Mouse (Mus musculus) embryonic facial prominence, embryonic 12.5 days (tissue): ENCODE measurements around the gene Mypop. TPM values are rescaled to one million over a fixed set of nuclear protein-coding genes. Genes with fewer than 3 reads are reported as not detected.
A peak's percentile ranks its signal among the peaks of the same experiment; 100 is the strongest.

Experiments
- ATAC-seq: fragments of 200-750 bp; cut with Nextera tagmentation; 2 replicates; pipeline ENCODE4 v1.8.0; 2017; ENCODE audit not compliant: insufficient number of reproducible peaks, insufficient read depth, low FRiP score, low TSS enrichment
- H3K27ac ChIP-seq: fragments of 300-500 bp; sonication (generic); 2 replicates; pipeline ENCODE4 v1.5.1; 2016; ENCODE audit warnings: mild to moderate bottlenecking
- H3K27me3 ChIP-seq: fragments of 300-500 bp; sonication (generic); 2 replicates; pipeline ENCODE4 v1.6.1; 2016; ENCODE audit warnings: mild to moderate bottlenecking, moderate library complexity
- H3K36me3 ChIP-seq: fragments of 300-500 bp; sonication (generic); 2 replicates; pipeline ENCODE4 v1.6.1; 2016; ENCODE audit warnings: mild to moderate bottlenecking
- H3K4me1 ChIP-seq: fragments of 300-500 bp; sonication (generic); 2 replicates; pipeline ENCODE4 v1.6.1; 2016
- H3K4me2 ChIP-seq: fragments of 300-500 bp; sonication (generic); replicated peaks from 2 replicates; pipeline ENCODE4 v1.6.1; 2016; ENCODE audit warnings: mild to moderate bottlenecking, moderate library complexity
- H3K4me3 ChIP-seq: fragments of 300-500 bp; sonication (generic); 2 replicates; pipeline ENCODE4 v1.5.1; 2016; ENCODE audit warnings: mild to moderate bottlenecking
- H3K9ac ChIP-seq: fragments of 300-500 bp; sonication (generic); 2 replicates; pipeline ENCODE4 v1.6.1; 2016; ENCODE audit warnings: mild to moderate bottlenecking, moderate library complexity
- H3K9me3 ChIP-seq: fragments of 300-500 bp; sonication (generic); 2 replicates; pipeline ENCODE4 v1.6.1; 2016; ENCODE audit warnings: mild to moderate bottlenecking, moderate library complexity
- WGBS: fragments of 180-500 bp; shearing (Covaris S2); methylation state at CpG from one replicate; pipeline ENCODE4 v1.1.7; 2016; 5-methylcytosine and 5-hydroxymethylcytosine counted together
- polyA plus RNA-seq: library from polyadenylated mRNA; unstranded; fragments of >200 nt; fragmentation: Nextera tagmentation; extraction: Ambion mirVana; gene quantifications from 2 replicates; pipeline ENCODE4 v1.2.1, GENCODE M21; 2016

Gene Mypop
- polyA plus RNA-seq, 1 experiment from 2014 or later: 7.7 TPM

DNA sequence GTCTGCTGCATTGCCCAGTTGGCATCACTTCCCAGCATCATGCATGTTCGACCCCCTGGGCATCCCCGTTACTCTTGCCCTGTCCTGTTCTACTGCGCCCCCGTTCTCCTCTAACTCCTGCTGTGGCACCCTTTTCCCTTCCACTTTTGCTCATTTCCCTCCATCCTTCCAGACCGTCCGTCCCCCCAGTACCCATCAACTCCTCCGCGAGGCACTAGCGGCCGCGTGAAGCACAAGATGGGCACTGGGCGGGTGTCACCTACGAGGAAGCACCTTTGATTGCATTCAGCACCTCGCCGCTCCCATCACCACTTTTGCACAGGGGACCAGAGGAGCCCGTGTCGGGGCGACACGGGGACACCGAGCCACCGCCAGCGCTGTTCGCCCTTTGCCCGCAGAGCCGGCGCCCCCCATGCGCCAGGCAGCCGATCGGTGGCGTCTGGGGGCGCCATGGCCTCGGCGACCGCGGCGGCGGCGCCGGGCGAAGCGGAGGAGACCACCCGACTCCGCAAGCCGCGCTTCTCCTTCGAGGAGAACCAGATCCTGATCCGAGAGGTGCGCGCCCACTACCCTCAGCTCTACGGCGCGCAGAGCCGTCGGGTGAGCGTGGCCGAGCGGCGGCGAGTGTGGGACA lies 732 bp downstream of the Mypop start:
- 0 out of 2 replicates have a peak, but pooled peaks cover 6% of the 10 kb centered on the region for H3K36me3 ChIP-seq
- peaks cover 30% of the 10 kb centered on the region for H3K27me3 ChIP-seq
- H3K9me3 ChIP-seq: no peaks in the 10 kb centered on the region
- WGBS: under 1% methylated on average over 59 of the region's 59 CpGs
- peak overlapping the region; percentile 77 for H3K4me2 ChIP-seq
- no peak overlapping the region for H3K27ac ChIP-seq
- ATAC-seq: no peak; the same call in 1 of the 2 replicates
- H3K9ac ChIP-seq: peak overlapping the region; percentile 57
- H3K4me3 ChIP-seq: peak overlapping the region; percentile 48
- peaks cover 12% of the 10 kb centered on the region; the same call in 1 of the 2 replicates for H3K4me1 ChIP-seq

DNA sequence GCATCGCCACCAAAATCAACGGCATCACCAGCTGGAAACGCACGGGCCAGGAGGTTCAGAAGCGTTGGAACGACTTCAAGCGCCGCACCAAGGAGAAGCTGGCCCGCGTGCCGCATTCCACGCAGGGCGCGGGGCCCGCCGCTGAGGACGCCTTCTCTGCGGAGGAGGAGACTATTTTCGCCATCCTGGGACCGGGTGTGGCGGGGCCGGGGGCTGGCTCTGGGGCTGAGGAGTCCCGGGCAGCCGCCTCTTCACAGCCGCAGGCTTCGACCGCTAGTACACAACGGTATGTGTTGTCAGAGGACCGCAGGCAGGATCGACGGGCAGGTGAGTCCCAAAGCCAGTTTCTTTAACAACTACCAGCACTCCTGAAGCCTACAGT lies 1.2 kb downstream of the Mypop start:
- H3K4me1 ChIP-seq: peaks cover 12% of the 10 kb centered on the region; the same call in 1 of the 2 replicates
- no peak for ATAC-seq
- peak overlapping the region; percentile 57 for H3K9ac ChIP-seq
- 0 out of 2 replicates have a peak, but pooled peaks cover 7% of the 10 kb centered on the region for H3K36me3 ChIP-seq
- 3% methylated on average over 25 of the region's 31 CpGs for WGBS
- H3K27ac ChIP-seq: no peak overlapping the region
- peak overlapping the region; percentile 48 for H3K4me3 ChIP-seq
- H3K27me3 ChIP-seq: peaks cover 30% of the 10 kb centered on the region
- H3K9me3 ChIP-seq: no peaks in the 10 kb centered on the region
- peak overlapping the region; percentile 77 for H3K4me2 ChIP-seq

DNA sequence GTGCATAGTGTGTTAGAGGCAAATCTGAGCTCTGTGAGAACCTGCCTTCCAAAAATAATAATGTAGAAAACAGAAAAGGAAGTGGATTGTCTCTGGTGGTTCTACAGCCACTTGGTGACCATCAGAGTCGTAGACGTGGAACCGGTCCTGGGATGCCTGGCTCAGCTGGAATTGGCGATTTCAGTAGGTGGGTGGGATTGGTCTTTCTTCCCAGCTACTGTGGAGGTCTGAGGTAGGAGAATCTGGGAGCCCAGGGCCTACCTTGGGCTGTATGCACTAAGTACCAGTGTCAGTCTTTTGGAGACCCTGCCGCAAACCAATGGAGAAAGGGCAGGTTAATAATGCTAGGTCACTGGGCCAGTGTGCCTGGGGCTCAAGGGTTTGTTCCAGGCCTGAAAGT lies 2.0 kb downstream of the Mypop start:
- Histone ChIP-seq H3K36me3 (0 out of 2 replicates have a peak, but pooled peaks cover 11% of the 10 kb centered on the region), H3K27ac (no peak overlapping the region), H3K27me3 (peaks cover 29% of the 10 kb centered on the region), H3K9ac (no peak overlapping the region; the same call in 1 of the 2 replicates), H3K4me1 (peaks cover 12% of the 10 kb centered on the region; the same call in 1 of the 2 replicates), H3K4me2 (peak overlapping the region; percentile 77), H3K4me3 (peak overlapping the region; percentile 48), H3K9me3 (no peaks in the 10 kb centered on the region)
- 88% methylated on average over 5 of the region's 5 CpGs for WGBS
- no peak for ATAC-seq

DNA sequence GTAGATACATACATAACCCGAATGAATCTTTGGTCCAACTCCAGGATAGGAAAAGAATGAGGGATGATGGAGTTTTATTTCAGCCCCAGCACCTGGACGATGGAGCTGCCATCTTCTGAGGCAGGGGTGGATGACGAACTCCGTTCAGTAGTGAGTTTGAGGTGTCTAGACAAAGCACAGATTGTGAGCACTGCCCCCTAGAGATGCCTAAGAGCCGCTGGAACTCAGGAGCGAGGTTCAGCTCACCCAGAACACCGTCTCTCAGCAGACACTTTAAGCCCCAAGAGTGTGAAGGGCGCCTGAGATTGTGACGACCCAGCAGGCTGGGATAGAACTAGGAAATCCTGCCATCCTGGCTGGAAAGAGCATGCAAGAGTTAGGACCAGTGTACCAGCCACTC lies 7.8 kb downstream of the Mypop start:
- Histone ChIP-seq H3K36me3 (0 out of 2 replicates have a peak, but pooled peaks cover 11% of the 10 kb centered on the region), H3K27ac (no peak overlapping the region), H3K9ac (no peak overlapping the region; the same call in 1 of the 2 replicates), H3K9me3 (no peaks in the 10 kb centered on the region), H3K4me2 (no peak overlapping the region), H3K4me3 (no peak overlapping the region), H3K27me3 (0 out of 2 replicates have a peak, but pooled peaks cover under 1% of the 10 kb centered on the region), H3K4me1 (peaks cover 8% of the 10 kb centered on the region)
- no peak for ATAC-seq
- 40% methylated on average over 9 of the region's 9 CpGs for WGBS

DNA sequence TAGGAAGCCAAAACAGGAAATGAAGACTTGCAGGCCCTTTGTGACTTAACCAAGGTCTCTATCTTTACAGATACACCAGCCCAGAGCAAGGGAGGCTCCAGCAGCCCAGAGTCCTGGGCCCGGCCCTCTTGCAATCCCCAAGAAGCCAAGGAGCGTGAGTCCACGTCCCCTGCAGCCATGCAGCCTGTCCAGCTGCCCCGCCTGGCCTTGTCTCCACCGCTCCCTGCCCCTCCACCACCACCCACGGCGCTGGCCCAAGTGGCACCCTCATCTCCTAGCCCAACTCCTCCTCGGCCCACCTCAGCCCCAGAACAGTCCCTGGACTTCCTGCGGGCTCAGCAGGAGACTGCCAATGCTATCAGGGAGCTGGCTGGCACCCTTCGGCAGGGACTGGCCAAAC lies 9.4 kb downstream of the Mypop start:
- no peaks in the 10 kb centered on the region for H3K9me3 ChIP-seq
- peak overlapping the region; percentile 32 for H3K4me3 ChIP-seq
- H3K9ac ChIP-seq: peak overlapping the region; percentile 56
- H3K4me2 ChIP-seq: peak overlapping the region; percentile 52
- no peaks in the 10 kb centered on the region for H3K27me3 ChIP-seq
- H3K36me3 ChIP-seq: peaks cover 18% of the 10 kb centered on the region
- 44% methylated on average over 10 of the region's 10 CpGs for whole genome bisulfite sequencing
- no peak for ATAC-seq
- H3K4me1 ChIP-seq: peaks cover 18% of the 10 kb centered on the region
- 0 out of 2 replicates have a peak overlapping the region, but pooled peaks have one; percentile 30 for H3K27ac ChIP-seq

DNA sequence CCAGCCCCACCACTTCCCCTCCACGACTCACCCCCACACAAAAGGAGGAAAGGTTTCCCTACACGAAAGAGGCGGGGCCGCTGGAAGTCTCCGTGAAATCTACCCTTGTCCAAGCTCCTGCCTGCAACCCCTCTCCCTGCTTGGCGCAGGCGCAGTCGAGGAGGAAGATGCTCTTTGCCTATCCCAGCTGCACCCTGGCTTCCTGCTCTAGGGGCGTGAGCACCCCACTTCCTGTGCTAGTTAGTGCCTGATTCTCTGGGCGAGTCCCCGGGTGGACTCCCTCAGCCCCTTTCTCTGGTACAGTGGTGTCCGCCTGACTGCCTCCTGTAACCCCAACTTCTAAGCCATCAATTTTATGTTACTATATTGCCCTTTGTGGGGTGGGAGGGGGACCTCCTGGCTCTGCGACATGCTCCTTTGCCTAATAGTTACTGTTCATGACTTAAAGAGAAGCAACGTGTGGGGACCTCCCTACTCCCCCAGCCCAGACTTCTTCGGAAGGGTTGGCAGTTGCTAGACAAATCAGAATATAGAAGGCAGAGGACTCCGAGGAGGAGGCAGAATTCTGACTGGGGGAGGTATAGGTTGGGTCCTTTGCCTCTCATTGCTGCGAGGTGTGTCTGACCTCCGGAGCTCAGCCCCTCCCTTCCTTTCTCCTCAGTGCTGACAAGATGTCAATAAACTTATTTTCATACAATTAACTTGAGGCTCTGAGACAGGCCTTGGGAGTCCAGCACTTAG lies 10.2 kb downstream of the Mypop start:
- H3K27ac ChIP-seq: no peak overlapping the region
- H3K4me3 ChIP-seq: peak overlapping the region; percentile 32
- H3K4me2 ChIP-seq: peak overlapping the region; percentile 52
- H3K4me1 ChIP-seq: peaks cover 26% of the 10 kb centered on the region
- peaks cover 25% of the 10 kb centered on the region for H3K36me3 ChIP-seq
- no peaks in the 10 kb centered on the region for H3K9me3 ChIP-seq
- 28% methylated on average over 18 of the region's 18 CpGs for WGBS
- no peaks in the 10 kb centered on the region for H3K27me3 ChIP-seq
- ATAC-seq: no peak
- H3K9ac ChIP-seq: peak overlapping the region; percentile 56

DNA sequence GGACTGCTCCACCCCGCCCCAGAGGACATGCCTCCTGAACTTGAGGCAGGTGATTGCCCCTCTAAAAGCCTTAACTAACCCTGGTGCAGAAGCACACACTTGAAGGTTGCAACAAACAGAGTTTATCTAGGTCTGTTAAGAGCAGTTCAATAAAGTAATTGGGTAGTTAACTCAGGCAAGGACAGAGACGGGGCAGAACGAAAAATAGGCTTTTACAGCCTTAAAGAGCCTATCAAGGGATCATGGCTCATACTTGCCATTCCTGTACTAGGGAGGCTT lies 10.7 kb downstream of the Mypop start:
- peaks cover 23% of the 10 kb centered on the region for H3K36me3 ChIP-seq
- H3K27ac ChIP-seq: peak overlapping the region; percentile 70
- 0 out of 2 replicates have a peak overlapping the region, but pooled peaks have one; percentile 52 for H3K4me2 ChIP-seq
- 0 out of 2 replicates have a peak overlapping the region, but pooled peaks have one; percentile 36 for H3K4me3 ChIP-seq
- no peak overlapping the region for H3K9ac ChIP-seq
- ATAC-seq: no peak
- no peaks in the 10 kb centered on the region for H3K27me3 ChIP-seq
- H3K4me1 ChIP-seq: peaks cover 31% of the 10 kb centered on the region
- 77% methylated on average over 3 of the region's 3 CpGs for WGBS
- H3K9me3 ChIP-seq: no peaks in the 10 kb centered on the region

DNA sequence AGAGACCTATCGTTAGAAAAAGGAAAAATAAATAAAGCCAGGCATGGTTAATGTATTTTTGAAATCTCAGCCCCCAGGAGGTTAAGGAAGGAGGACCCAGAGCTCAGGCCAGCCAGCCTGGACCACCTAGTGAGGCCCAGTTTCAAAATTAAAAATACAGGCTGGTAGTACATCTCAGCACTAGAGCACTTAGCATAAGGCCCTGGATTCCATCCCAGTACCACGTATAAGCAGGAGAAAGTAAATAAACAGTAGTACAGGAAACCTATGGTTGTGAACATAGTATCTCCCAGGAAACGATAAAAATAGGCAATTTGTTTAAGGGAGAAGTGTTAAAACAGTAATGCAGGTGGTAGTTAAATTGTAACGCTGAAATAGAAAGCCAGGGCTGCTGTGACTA lies 11.1 kb downstream of the Mypop start:
- Histone ChIP-seq H3K4me1 (peaks cover 35% of the 10 kb centered on the region), H3K4me2 (peak overlapping the region; percentile 57), H3K9ac (peak overlapping the region; percentile 66), H3K27ac (peak overlapping the region; percentile 70), H3K27me3 (no peaks in the 10 kb centered on the region), H3K9me3 (no peaks in the 10 kb centered on the region), H3K36me3 (peaks cover 26% of the 10 kb centered on the region), H3K4me3 (peak overlapping the region; percentile 36)
- WGBS: 37% methylated on average over 4 of the region's 4 CpGs
- no peak for ATAC-seq

DNA sequence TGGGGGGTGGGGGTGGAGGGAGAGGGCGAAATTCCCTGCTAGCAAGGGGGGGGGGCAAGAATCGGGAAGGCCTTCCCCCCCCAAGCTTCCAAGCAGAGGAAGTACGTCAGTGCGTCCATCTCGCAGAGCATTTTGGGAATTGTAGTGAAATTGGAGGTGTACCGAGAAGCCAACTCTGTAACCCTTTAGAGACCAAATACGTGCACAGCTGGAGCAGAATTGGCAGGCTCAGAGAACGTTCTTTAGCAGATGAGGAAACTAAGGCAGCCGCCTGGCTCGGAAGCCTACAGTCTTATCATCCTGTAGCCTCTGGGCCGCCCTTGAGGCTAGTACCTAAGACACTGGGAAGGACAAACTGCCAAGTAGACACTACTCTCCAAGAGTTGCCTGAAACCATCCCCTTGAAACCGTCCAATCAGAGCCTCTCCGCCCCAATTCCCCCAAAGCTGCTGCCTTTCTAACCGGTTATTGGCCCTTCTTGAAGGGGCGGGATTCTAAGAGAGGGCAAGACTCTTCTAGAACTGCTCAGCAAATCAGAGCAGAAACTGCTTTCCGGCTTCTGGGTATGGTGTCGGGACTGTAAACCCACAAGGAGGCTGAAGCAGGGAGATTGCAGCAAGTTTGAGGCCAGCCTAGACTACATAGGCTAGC lies 11.9 kb downstream of the Mypop start:
- Histone ChIP-seq H3K36me3 (peaks cover 29% of the 10 kb centered on the region), H3K9me3 (no peaks in the 10 kb centered on the region), H3K27ac (peak overlapping the region; percentile 70), H3K9ac (peak overlapping the region; percentile 66), H3K4me1 (peaks cover 41% of the 10 kb centered on the region), H3K27me3 (no peaks in the 10 kb centered on the region), H3K4me2 (peak overlapping the region; percentile 57), H3K4me3 (peak overlapping the region; percentile 36)
- WGBS: 1% methylated on average over 17 of the region's 17 CpGs
- peak; percentile 26; the same call in 1 of the 2 replicates for ATAC-seq

DNA sequence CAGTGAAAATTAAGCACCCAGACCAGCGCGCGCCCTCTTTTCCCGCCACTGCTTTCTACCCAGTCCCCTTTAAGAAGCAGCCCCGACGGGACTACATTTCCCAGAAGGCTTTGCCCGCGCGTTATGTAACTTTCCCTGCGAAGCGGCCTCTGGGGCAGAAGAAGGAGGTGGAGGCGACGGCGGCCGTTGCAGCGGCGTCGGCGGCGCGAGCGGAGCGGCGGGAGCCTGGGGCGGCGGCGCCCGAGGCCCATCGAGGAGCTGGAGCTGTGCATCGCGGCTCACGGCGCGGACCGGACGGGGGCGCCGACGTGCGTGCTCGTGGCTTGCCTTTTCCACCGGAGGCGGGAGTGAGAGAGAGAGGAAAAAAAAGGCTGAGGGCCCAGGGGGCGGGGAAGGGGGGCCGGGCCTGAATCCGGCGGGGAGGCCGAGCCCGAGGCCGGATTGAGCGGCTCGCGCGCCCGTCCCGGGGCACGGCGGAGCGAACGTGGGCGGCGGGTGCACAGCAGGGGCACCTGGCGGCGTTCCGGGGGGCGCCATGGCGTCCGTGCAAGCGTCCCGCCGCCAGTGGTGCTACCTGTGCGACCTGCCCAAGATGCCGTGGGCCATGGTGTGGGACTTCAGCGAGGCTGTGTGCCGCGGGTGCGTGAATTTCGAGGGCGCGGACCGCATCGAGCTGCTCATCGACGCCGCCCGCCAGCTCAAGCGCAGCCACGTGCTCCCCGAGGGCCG lies 13.0 kb downstream of the Mypop start, which contains the start of gene Irf2bp1:
Irf2bp1 (plus strand) TSS at position 143 of the 729 bp plus-strand sequence.
- Histone ChIP-seq H3K27me3 (no peaks in the 10 kb centered on the region), H3K36me3 (peaks cover 31% of the 10 kb centered on the region), H3K9me3 (no peaks in the 10 kb centered on the region), H3K27ac (peak within 1 kb of the TSS; percentile 96), H3K4me2 (peak within 1 kb of the TSS; percentile 99), H3K4me3 (peak within 1 kb of the TSS; percentile 95), H3K9ac (peak within 1 kb of the TSS; percentile 93), H3K4me1 (peaks cover 41% of the 10 kb centered on the region)
- peak; percentile 22 for ATAC-seq
- under 1% methylated on average over 68 of the region's 90 CpGs for WGBS

DNA sequence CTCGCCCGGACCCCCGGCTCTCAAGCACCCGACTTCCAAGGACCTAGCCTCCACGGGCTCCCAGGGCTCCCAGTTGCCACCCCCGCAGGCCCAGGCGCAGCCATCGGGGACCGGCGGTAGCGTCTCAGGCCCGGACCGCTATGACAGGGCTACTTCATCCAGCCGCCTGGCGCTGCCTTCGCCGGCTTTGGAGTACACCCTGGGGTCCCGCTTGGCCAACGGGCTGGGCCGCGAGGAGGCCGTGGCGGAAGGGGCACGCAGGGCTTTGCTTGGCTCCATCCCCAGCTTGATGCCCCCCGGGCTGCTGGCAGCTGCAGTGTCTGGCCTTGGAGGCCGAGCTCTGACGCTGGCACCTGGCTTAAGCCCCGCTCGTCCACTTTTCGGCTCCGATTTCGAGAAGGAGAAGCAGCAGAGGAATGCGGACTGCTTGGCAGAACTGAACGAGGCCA lies 13.6 kb downstream of the Mypop start:
- Histone ChIP-seq H3K27me3 (no peaks in the 10 kb centered on the region), H3K4me2 (peak overlapping the region; percentile 99), H3K4me1 (peaks cover 41% of the 10 kb centered on the region), H3K4me3 (peak overlapping the region; percentile 95), H3K9me3 (no peaks in the 10 kb centered on the region), H3K27ac (peak overlapping the region; percentile 96), H3K36me3 (peaks cover 31% of the 10 kb centered on the region), H3K9ac (peak overlapping the region; percentile 93)
- 5% methylated on average over 34 of the region's 34 CpGs for WGBS
- ATAC-seq: no peak
